Mouse (Mus musculus) retina, embryonic 14.5 days (tissue): ENCODE results near the gene Lcor.
A peak's percentile ranks its signal among the peaks of the same experiment; 100 is the strongest.

Experiments
- DNase-seq: peaks from one replicate; pipeline ENCODE4 v3.0.0-alpha.2; 2015; ENCODE audit warnings: low spot score

Lcor gene

DNA sequence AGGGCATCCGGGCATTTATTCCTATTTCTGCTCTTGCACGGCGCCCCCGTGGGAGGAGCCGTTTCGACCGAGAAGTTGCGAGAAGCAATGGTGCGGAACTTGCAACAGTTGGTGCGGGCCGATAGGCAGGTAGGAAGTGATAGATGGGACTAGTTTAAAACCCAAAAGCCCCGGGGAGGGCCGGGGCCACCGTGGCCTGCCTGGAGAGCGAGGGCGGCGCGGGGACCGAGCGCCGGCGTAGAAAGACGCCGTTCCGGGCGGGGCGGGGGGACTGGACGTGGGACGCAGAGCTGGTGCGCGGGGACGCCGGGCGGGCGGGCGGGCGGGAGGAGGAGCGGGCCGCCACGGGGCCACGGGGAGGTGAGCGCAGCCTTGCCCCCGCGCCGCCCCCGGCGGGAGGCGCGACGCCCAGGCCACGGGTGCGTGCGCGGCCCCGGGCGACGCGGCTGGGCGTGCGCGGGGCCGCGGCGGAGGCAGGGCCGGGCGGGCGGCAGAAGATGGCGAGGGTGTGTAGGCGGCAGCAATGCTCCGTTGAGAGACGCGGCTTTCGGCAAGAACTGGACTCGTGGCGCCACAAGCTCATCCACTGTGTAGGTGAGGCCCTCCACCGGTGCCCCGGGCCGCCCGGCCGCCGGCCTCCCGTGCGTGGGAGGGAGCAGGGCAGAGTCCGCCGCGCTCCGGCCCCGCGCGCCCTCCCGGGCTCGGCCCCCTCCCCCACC, at the start of gene Lcor:
Gene Lcor (plus strand): TSS at position 448 of the 719 bp plus-strand sequence.
- DNase-seq, result peak; percentile 75

DNA sequence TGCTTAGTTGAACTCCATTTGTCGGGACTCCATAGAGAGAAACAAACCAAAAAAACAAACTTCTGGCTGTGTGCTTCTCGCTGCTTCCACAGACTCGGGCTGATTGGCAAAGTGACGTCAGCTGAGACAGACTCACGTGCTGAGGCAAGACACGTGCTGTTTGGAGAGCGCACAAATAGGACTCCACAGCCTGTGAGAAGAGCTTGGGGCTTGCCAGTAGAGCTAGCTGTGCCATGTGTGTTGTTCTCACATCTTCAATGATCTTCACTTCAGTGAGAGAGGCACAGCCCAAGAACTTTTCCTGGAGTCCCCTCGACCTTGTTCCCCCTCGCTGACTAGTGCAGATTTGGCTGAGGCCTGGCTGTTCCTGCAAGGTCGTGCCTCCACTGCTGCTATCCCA, 47.1 kb upstream of the Lcor start:
- no peak for DNase-seq

DNA sequence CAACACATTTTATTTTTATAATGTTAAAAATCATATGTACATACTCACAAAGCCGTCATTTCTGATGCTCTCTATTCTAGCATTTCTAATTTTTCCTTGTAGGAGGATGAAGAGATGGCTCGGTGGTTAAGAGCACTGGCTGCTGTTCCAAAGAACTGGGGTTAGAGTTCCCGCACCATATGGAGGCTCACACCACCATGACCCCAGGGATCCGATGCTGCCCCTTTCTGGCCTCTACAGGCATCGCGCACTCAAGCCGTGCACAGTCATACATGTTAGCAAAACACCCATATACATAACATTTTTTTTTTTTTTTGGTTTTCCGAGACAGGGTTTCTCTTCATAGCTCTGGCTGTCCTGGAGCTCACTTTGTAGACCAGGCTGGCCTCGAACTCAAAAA, 46.0 kb upstream of the Lcor start:
- no peak for DNase-seq

DNA sequence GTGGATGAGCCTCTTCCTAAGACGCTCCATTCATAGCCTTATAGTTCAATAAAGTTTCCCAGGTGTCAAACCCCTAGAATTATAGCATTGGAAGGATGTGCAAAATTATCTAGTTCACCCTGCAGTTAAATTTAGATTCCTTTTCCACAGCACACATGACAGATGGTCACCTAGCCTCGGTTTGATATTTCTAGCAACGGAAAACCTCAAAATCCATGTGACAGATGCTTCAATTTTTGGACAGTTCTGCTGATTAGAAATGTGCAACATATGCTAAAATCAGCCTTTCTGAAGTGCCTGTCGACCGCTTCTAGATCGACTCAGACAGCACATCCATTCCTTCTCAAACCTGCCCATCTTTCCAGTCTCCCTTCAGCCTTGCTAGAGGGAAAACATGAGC, 43.5 kb upstream of the Lcor start:
- no peak for DNase-seq

DNA sequence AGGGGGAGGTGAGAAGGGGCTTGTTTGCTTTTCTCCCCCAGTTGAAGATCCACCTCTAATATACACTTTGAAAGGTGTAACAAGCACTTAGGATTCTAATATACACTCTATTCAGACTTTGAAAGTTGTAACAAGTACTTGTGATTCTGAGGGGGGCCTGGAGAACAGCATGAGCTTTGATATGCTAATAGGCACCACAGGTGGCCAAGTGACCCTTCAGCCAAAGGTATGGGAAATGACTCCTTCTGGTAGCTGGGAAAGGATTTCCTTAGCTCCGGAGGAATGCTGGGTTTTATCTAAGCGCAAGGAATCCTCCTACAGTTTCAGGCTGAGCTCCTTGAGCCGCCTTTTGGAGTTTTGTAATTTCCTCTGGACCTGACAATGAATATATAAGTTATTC, 41.0 kb upstream of the Lcor start:
- DNase-seq, result no peak

DNA sequence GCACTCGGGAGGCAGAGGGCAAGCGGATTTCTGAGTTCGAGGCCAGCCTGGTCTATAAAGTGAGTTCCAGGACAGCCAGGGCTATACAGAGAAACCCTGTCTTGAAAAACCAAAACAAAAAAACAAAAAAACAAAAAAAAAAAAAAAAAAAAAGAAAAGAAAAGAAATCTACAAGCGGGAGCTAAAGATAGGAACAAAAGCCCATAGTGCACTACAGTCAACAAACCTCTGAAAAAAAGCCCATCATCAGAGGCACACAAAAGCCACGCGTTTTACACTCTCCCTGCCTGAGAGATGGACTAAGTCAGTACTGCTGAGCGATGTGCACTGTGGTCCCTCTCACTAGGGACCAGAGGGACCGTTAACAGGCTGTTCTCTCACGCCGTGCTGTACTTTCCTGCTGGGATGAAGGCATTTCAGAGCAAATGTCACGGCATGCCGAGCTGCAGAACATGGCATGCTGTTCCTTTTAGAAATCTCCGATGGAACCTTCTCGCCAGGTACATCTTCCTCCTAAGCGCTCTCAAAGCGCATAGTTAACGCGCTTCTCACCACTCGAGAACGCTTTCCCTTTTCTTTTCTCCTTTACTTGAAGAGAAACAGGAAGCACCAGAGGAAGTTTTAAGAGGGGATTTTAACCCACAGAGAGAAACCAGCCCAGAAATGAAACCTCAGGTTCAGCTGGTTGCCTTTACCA, 40.4 kb upstream of the Lcor start:
- peak; percentile 27 for DNase-seq

DNA sequence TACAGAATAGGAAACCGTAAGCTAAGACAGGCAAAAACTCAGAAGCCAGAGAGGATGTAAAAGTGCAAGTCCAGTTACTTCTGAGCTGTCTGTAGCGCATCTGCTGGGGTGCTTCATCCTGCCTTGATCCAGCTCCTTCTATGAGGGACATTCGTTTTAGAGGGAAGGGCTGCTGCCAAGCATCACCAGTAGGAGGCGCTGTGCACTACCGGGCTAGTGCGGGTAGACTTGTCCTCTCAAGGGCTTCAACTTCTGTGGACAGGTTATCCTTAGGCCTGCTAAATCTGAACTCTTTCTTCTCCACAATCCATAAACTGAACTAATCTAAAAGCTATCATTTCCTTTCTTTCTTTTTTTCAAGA, 39.8 kb upstream of the Lcor start:
- peak; percentile 68 for DNase-seq

DNA sequence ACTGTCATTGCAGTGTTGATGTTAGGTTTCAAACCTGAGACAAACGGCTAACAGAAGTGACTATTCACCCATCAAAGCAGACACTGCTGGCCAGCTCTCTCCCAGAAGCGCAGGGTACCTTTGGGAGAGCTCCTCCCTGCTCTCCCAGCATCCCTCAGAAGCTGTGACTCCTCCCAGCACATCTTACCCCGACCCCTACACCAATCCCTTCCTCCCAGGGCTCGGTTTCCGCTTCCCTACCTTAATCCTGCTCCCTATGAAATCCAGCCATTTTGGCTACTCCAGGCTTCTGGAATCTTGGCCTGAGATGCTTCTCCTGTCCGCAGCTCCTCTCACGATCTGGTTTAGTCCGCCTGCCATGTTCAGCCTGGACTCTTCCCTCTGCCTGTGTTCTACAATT, 37.9 kb upstream of the Lcor start:
- no peak for DNase-seq

DNA sequence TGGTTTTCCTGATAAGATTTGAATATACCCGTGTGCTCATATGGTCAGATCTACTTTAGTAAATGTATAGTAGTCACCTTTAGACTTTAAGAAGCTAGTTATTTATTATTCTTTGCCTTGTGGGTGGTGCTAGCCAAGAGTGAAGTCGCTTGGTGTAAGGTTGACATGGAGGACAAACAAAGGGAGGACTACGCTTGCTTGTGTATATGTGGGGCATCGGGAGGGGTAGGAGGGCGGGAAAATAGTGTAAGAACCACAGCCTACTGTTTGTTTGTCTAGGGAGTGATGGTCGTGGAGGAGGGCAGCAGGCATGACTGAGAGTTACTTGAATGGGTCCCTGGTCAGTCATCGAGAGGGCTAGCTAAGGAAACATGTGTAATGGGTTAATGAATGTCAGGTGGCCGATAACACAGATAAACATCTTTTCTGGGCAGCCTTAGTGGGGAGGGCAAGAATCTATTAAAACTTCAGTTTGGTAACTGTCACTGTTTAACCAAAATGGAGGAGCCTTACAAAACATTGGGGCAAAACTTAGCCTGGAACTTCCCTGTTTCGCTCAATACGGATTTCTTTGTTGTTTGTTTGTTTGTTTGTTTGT, 37.3 kb upstream of the Lcor start:
- DNase-seq, result no peak

DNA sequence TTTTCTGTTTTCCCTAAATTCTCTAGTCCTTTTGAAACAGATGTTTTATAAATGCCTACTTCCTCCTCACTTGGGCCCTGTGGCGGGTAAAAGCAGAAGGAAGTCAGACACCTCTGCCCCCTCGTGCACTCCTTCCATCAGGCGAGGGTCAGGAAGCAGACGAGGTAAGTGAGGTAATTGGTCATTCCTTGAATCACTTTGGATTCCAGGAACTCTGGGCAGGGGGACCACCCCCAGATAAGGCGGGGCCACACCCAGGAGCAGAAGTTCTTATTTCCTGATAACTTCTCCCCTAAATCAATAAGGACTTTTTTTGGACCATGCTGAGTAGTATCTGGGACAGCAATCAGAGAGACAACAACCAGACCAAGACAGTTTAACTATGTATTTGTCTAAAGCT, 36.7 kb upstream of the Lcor start:
- DNase-seq, result no peak

DNA sequence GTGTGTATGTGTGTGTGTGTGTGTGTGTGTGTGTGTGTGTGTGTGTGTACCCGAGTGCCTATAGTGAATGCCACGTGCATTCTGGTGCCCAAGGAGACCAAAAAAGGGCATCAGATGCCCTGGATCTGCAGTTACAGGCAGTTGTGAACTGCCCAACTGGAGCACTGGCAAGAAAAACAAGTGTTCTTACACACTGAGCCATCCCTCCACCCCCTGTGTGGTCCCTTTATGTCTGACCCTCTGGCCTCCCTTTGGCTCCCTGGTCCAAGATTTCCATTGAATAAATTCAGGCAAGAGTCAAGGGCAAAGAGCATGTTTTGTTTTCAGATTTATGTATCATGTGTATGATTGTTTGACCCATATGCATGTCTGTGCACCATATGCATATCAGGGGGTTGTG, 35.3 kb upstream of the Lcor start:
- no peak for DNase-seq

DNA sequence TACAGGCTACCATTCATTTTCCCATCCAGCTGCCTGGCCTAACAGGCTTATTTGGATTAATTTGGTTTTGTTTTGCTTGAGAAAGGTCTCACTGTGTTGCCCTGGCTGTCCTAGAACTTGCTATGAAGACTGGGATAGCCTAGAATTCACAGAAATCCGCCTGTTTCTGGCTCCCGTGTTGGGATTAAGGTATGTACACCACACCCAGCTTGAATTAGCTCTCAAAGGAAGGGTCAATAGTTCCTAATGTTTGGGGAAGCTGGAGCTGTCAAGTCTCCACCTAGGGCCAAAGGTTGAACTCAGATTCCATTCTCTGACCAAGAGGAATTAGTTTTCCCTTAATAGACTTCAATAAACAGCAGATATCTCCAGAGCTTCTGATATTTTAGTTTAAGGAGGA, 34.7 kb upstream of the Lcor start:
- no peak for DNase-seq

DNA sequence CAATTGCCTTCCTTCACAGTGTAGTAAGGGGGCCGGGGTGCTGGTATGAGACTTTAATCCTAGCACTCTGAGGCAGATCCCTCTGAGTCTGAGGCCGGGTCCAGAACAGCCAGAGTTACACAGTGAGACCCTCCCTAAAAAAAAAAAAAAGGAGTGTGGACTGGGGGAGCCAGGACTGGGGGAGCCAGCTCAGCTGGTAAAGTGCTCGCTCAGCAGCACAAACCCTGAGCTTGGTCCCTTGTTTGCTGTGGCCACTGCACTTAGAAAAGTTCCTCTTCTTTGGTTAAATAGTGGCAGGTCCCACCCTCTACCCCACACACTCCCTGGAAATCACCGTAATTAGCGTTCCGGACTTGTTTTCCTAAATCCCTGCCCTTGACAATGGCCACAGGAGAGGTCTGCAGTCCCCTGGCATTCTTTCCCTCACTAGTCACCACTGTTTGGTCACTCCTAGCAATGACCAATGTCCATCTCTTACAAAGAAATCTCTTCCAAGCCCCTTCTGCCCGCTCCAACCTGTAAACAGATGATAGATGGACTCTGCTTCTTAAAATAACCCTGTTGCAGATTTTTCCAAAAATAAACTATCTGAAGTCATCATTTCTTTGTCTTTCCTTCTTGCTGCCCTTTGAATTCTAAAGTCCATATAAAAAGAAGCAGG, 32.9 kb upstream of the Lcor start:
- DNase-seq, result no peak

DNA sequence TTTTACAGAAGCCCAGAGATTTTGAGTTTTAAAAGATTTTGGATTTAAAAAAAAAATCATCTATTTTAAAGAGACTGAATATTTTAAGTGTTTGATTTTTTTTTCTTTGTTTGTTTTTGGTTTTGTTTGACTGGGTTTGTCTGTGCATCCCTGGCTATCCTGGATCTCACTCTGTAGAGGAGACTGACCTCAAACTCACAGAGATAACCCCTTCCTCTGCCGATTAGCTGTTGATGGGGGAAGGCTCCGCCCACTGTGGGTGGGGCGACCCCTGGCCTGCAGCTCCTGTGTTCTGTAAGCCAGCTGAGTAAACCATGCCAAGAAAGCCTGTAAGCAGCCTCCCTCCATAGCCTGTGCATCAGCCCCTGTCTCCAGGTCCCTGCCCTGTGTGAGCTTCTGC, 30.3 kb upstream of the Lcor start:
- DNase-seq, result no peak

DNA sequence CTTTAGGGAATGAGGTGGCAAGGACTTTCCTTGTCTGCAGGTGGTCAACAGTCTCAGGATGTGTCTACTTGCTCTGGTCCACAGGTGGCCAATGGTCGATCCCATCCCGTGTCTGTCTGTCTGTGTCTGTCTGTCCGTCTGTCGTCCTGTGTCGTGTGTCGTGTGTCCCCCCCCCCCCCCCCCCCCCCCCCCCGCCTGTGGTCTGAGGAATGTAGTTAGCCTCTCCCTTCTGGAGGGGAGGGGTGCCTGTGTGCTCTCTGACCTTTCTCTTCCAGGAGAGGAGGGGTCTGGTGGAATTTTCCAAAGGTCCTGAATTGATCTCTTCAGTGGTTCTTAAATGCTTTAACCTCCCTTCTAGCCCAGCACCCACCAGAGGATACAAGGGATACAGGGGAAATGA, 27.8 kb upstream of the Lcor start:
- no peak for DNase-seq

DNA sequence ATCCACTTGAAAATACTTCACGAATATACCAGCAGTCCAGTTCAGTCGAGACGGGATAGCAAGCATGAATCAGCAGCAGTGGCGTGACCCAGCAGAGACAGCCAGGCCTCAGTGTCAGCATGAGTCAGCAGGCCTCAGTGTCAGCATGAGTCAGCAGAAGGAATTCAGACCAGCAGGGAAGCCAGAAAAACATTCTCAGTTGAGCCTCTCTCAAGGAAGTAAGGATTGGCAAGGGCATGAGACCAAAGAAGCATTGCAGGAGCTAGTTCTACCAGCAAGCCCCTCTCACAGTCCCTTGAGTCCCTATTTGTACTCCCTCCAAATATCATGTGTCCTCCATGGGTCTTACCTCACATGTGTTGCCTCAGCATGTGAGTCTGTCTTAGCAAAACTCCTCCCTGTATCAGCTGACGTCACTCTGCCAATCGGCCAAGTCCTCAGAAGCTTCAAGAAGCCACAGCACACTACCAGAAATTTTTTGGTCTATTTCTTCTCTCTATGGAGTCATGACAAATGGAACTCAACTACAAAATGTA, 27.3 kb upstream of the Lcor start:
- DNase-seq, result peak; percentile 11

DNA sequence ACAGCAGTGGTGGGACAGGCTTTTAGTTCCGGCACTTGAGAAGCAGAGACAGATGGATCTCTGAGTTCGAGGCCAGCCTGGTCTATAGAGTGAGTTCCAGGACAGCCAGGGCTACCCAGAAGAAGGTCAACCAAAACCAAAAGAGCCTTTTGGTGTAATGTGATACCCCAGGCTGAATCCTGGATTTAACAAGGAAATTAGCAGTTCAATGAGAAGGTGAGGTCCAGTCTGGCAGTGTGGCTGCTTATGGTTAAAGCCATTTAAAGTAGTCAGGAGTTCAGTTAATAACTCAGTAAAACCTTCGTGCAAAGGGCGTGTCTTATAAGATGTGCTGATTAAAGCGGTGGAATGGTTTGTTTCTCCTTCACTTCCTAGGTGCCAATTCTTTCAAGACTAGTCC, 25.3 kb upstream of the Lcor start:
- no peak for DNase-seq

DNA sequence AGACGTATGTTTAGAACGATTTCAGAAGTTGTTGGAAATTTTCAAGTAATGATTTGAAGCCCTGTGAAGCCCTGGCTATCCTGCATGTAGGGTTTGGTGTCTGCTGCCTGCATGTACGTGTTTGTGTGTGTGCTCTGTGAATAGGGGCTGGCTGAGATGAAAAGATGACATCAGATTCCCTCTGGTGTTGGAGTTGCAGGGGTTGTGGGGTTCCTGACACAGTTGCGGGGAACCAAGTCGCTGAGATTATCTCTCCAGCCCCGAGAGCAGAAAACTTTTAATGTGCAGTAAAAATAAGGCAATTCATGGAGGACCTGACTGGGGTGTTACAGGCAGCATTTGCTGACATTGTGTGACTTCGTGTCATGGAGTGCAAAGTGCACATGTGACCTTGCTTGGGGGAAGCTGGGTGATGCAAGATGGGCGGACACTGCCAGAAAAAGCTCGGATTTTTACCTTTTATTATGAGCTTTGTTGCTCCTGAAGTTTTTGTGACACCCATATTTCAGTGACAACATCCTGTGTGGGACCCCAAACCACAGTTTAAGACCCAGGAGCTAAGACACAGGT, 20.2 kb upstream of the Lcor start:
- DNase-seq, result no peak

DNA sequence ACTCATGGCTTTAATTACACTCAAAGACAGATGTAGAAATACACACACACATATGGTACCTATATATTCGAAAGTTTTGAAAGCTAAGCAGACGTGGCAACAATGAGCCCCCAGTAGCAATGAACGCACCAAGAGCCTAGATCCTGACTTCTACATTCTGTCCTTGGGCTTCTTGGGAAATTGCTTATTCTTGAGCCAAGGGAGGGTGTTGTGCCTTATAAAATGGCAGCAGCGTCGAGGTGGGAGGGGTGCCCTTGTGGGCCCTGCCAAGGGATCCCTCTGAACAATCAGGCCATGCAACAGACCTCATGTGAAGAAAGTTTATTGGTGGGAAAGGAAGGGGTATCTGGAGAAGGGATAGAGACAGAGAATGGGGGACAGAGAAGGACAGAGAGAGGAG, 18.6 kb upstream of the Lcor start:
- DNase-seq, result no peak

DNA sequence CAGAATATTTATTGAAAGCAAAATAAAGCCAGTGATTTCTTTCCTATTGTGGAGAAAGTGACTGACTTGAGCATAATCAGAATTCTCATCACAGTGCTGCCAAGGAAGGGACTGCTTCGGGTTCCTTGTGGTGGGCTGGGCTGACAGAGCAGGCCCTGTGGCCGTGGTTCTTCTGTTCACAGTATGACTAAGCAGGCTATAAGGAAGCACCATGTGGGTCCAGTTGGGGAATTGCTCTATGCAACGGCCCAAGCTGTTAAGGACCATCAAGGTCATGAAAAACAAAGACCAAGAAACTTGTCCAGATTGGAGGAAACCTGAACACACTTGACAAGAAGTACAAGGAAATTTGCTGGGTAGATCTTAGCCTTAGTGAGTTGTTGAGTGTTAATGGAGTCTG, 16.0 kb upstream of the Lcor start:
- no peak for DNase-seq

DNA sequence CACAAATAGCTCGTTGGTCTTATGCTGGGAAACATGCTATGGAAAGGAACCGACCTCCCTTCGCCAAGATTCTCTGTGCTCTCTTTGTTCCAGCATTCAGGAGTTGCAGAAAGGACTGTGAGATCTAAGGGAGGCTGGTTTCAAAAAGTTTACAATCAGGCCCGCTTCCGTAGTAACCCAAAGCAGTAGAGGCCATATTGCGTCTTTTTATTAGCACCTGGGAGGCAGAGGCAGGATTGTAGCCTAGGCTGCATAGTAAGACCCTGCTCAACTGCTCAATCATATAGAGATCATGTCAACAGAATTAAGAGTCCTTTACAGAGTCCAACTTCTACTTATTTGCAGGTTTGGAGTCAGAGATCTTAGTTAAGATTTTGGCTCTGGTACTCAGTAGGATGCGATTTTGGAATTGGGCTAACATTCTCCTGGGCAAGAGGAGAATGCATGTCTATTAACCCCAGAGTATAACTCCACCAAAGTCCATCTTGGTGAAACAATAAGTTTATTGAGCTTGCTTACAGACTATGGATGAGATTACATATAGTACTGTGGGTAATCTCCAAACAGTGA, 8.8 kb upstream of the Lcor start:
- DNase-seq, result no peak

DNA sequence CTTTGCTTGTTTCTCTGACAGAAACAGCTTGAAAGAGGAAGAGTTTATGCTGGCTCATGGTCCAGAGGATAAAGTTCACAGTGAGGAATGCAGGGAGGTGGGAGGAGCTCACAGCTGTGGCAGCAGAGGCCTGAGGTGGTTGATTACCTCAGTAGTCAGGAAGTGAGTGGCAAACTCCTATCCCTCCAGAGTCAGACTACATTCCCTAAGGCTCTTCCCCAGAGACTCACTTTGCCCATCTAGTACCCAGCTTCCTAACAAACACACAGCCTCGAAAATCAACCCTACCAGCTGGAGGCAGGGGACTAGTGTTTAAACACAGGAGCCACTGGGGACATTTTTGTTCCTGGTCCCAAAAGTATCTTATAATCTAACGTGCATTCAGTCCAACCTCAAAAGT, 7.5 kb upstream of the Lcor start:
- no peak for DNase-seq
